Mouse (Mus musculus) Patski (cell line): Measurements from ENCODE around the gene Ppp1r14b. TPM values are rescaled to one million over a fixed set of nuclear protein-coding genes. Genes with fewer than 3 reads are reported as not detected.

Experiments
- ATAC-seq: fragments of 100-300 bp; one replicate; pipeline ENCODE4 v1.8.0; 2021
- CTCF ChIA-PET: fragments of 350-600 bp; sonication (Branson Sonifier 250); formaldehyde crosslinking; loops from one replicate; lab custom pipeline; 2022; ENCODE audit warnings: inconsistent platforms; lab: Charles Lee
- POLR2A ChIA-PET: fragments of 350-600 bp; sonication (Branson Sonifier 250); formaldehyde crosslinking; loops from one replicate; lab custom pipeline; 2022; ENCODE audit warnings: antibody characterized with exemption, inconsistent platforms; lab: Charles Lee
- DNase-seq: peaks from one replicate; pipeline ENCODE4 v3.0.0-alpha.2; 2011; ENCODE audit warnings: low read depth, low spot score
- H3K27me3 ChIP-seq: fragments of 371-371 bp; one replicate; pipeline ENCODE4 v1.5.1; 2021
- CTCF ChIP-seq: fragments of 100-300 bp; IDR thresholded peaks from one replicate; pipeline ENCODE4 v1.5.1; 2021
- in situ Hi-C: fragments of 300-500 bp; cut with MboI; formaldehyde crosslinking; loops from 3 replicates; pipeline ENCODE4 v1.11.1; 2018; ENCODE audit warnings: low pct_unique_long_range_greater_than_20kb, mixed read lengths
- polyA plus RNA-seq: library from polyadenylated mRNA; unstranded; gene quantifications from one replicate; pipeline ENCODE4 v1.2.3, GENCODE M21; 2021

The Ppp1r14b gene
- 267 TPM for polyA plus RNA-seq

DNA sequence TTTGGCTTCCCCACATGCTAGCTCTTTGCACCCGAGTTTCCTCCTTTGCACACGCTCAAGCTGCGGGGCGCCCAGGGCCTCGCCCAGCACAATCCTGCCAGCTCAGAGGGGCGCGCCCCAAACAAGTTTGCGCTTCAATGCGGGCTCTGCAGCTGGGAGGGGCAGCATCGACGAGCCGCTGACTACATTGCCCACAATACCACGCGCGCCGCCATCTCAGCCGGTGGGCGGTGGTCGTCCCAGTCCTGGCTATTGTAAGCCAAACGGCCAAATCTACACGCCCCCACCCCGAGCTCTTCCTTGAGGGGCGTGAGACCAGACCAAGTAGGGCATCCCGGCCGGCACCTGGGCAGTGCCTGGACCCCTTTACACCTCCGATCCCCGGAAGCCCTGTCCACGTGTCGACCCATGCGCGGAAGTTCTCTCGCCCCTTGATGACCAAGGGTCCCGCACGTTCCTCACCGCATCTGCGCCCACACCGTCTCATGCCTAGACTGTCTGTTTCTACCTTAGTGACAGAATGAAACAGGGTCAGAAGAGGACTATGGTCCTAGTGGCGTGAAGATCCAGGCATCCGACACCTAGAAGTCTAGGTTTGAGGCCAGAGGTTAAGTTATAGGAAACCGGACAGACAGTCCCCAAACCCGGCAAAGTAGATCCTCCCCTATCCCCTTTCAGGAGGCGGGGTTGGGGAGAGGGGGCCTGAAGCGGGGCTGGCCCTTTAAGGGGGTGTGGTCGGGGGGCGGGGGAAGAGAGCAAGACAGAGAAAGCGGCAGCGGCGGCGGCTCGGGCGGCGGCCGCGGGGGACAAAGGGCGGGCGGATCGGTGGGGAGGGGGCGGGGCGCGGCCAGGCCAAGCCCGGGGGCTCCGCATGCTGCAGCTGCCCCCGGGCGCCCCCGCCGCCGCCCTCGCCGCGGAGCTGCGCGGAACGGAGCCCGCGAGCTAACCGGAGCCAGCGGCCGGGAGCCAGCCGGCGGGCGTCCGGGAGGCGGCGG, at the start of gene Ppp1r14b:
Gene Ppp1r14b, plus strand, starts transcription at position 758 of the 995 bp plus-strand sequence.
- POLR2A ChIA-PET: interaction anchor here (0.6 to 7.0 kb wide), 11 partner anchors 14 to 1412 kb away, joined by 3 to 44 read pairs (median 4); partner anchors contain the start of genes Bad, Gpr137, Nudt22 and Prdx5
- in situ Hi-C loops: loop anchor here (5.0 kb wide), 1 partner anchor 52 kb away; the partner anchor contains the start of gene Esrra
- ATAC-seq (peak; percentile 29), DNase-seq (no peak)
- H3K27me3 ChIP-seq: no peaks in the 10 kb centered on the region
- TF ChIP-seq CTCF: no peak
- CTCF ChIA-PET: interaction anchor here (0.8 to 5.5 kb wide), 5 partner anchors 10 to 51 kb away, joined by 3 to 36 read pairs (median 3); partner anchors contain the start of genes Catsperz and Esrra

DNA sequence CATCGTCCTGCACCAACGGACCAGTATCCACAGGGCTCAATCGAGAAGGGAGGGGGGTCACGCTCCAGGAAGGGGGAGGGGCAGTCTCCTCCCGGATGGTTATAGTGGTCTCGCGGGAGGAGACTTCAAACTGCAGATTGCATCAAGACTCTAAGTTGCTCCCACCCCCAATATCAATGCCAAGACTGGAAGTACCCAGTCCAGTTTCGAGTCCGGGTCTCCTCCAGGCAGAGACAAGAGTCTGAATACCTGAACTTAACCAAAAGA, 49.5 kb upstream of the Ppp1r14b start, which contains the start of gene Catsperz:
Gene Catsperz, minus strand, starts transcription at position 74 of the 267 bp plus-strand sequence.
- ChIA-PET POLR2A (interaction anchor here (1.0 to 3.7 kb wide), 3 partner anchors 16 to 51 kb away, joined by 4 to 24 read pairs (median 7); partner anchors contain the start of genes Bad, Gpr137 and Plcb3), CTCF (interaction anchor here (1.2 to 4.7 kb wide), 5 partner anchors 18 to 98 kb away, joined by 3 to 36 read pairs (median 3); partner anchors contain the start of genes Fkbp2 and Plcb3)
- in situ Hi-C loops: no loop called here
- H3K27me3 ChIP-seq: no peaks in the 10 kb centered on the region
- no peak for DNase-seq
- TF ChIP-seq CTCF: no peak
- ATAC-seq: no peak

DNA sequence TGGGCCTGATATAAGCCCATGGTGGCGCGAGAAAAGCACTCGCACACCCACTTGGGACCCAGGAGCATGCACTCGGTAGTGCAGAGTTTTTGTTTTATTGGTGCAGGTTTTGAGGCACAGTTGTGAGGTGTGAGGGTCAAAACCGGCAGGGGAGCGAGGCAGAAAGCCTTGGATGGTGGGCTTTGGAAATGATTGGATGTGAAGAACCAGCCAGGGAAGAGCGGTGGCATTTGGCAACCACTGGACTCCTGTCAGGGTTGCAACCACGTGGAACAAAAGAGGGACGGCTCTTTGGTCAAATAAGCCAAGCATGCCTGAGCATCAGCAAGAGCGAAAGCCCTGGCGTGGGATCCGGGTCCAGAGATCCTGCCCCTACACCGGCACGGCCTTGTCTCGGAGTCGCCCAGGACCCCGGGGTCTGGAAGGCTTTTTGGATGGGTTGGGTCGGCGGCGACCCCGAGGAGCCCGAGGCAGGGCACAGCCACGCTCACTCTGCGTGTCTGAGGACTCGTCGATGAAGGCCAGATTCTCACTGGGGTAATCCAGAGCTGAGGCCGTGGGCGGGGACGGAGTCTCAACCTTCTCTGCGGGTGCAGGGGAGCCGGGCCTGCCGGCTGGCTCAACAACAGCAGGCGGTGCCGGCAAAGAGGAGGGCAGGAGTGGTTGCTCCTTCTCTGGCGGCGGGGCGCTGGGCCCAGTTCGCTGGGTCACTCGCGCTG, 49.0 kb upstream of the Ppp1r14b start:
- no peaks in the 10 kb centered on the region for H3K27me3 ChIP-seq
- ChIA-PET CTCF (interaction anchor here (1.4 to 4.7 kb wide), 2 partner anchors 52 to 98 kb away, joined by 3 to 36 read pairs; partner anchors contain the start of genes Fkbp2 and Plcb3), POLR2A (interaction anchor here (1.0 kb wide), 1 partner anchor 50 kb away, joined by 4 read pairs; the partner anchor contains the start of gene Plcb3)
- in situ Hi-C loops: no loop called here
- no peak for ATAC-seq
- no peak for TF ChIP-seq CTCF
- DNase-seq: no peak

DNA sequence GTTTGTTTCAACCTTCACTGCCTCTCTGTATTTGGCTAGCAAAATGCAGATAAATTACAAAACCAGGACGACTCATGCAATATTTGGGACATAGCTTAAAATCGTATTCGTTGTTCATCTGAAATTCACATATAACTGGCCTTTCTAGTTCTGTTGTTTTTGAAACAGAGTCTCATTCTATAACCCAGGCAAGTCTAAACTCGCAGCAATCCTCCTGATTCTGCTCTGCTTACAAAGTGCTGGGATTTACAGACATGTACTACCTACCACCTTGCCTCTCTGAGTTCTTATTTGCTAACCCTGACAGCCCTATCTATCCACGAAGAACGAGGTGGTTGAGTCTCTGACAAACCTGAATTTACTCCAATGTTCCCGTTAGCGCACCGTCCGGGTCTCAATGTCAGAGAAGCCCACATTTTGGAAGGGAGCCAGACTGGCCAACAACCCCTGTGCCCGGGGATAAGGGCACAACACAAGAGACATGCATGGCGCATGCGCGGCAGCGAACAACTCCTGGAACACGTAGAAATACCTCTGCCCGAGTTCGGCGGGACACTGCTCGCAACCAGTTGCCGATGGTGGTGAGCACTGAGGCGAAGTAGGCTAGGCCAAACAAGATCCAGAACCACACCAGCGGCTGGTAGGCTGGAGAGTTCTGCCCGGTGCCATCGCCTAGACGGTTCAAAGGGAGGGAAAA, 48.1 kb upstream of the Ppp1r14b start:
- TF ChIP-seq CTCF: no peak
- CTCF ChIA-PET: no interaction called here
- DNase-seq (no peak), ATAC-seq (no peak)
- in situ Hi-C loops: no loop called here
- no peaks in the 10 kb centered on the region for H3K27me3 ChIP-seq
- POLR2A ChIA-PET: no interaction called here

DNA sequence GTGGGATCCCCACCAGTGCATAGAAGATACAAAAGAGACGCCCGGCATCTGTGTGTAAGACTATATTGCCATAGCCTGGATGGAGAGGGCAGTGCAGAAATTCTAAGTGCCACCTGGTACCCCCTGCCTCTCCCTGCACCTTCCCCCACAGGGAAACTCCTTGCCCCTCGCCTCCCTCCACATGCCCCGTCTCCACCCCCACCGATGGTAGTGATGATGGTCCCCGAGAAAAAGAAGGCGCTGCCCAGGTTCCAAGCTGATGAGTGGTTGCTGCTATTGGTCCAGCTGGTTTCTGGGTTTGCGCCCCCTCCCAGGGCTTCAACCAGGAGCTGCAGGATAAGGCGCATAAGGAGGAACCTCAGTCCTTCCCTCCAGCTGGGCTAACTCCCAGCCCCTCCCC, 46.7 kb upstream of the Ppp1r14b start:
- no peaks in the 10 kb centered on the region for H3K27me3 ChIP-seq

GRCm38 (mm10) chr19:6931002-6931401, 43.8 kb upstream of the Ppp1r14b start:
- ATAC-seq: no peak
- TF ChIP-seq CTCF: no peak
- ChIA-PET CTCF (interaction anchor here (1.2 kb wide), 1 partner anchor 89 kb away, joined by 3 read pairs; no protein-coding TSS in a partner anchor), POLR2A (interaction anchor here (0.6 to 1.0 kb wide), 2 partner anchors 11 to 84 kb away, joined by 3 read pairs; partner anchors contain the start of genes Bad and Gpr137)
- DNase-seq: no peak
- in situ Hi-C loops: no loop called here
- H3K27me3 ChIP-seq: no peaks in the 10 kb centered on the region

More for the DNA sequence above, 46.7 kb upstream of the Ppp1r14b start:
- in situ Hi-C loops: no loop called here
- no peak for TF ChIP-seq CTCF
- ChIA-PET POLR2A (interaction anchor here (0.9 kb wide), 1 partner anchor 42 kb away, joined by 4 read pairs; no protein-coding TSS in a partner anchor), CTCF (no interaction called here)
- no peak for ATAC-seq
- DNase-seq: no peak

DNA sequence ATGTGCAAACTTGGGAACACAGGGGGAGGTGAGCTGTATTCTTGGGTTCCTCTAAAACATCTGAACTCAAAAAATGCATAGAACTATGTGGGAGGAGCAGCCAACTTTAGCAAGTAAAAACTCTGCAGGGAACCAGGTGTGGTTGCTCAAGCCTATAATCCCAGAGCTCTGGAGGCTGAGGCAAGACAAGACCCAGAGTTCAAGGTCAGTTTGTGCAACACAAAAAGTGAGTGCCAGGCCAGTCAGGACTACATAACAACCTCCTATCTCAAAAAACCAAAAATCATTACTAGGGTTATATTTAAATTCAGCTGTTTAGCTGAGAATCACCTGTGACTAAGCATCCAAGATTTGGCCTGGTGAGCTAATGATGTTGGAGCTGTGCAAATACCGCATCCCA, 42.8 kb upstream of the Ppp1r14b start:
- CTCF ChIA-PET: interaction anchor here (1.2 kb wide), 2 partner anchors 19 to 21 kb away, joined by 3 to 4 read pairs; no protein-coding TSS in a partner anchor
- POLR2A ChIA-PET: interaction anchor here (1.0 to 1.2 kb wide), 3 partner anchors 10 to 19 kb away, joined by 4 read pairs; partner anchors contain the start of genes Bad, Esrra and Gpr137
- DNase-seq (no peak), ATAC-seq (no peak)
- in situ Hi-C loops: no loop called here
- H3K27me3 ChIP-seq: no peaks in the 10 kb centered on the region
- TF ChIP-seq CTCF: no peak

DNA sequence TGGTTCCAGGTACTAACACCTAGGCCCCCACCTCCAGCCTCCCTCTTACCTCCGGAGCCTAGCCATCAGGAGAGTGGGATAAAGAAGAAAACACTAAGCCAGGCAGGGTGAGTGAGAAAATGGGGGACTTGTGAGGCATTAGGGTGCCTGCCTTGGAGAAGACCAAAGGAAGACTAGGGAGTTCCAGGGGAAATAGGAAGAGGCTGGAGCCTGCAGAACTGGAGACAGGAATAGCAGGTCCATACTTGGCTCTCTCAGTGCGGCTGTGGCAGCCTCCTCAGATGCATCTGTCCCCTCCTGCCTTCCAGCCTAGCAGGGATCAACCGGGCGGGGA, 41.7 kb upstream of the Ppp1r14b start:
- DNase-seq: no peak
- no peak for ATAC-seq
- H3K27me3 ChIP-seq: no peaks in the 10 kb centered on the region
- in situ Hi-C loops: no loop called here
- ChIA-PET CTCF (interaction anchor here (1.1 to 1.2 kb wide), 2 partner anchors 9 to 20 kb away, joined by 3 to 4 read pairs; no protein-coding TSS in a partner anchor), POLR2A (interaction anchor here (1.0 kb wide), 1 partner anchor 18 kb away, joined by 4 read pairs; no protein-coding TSS in a partner anchor)
- no peak for TF ChIP-seq CTCF
